Mouse (Mus musculus) heart, adult 2 months (tissue): ENCODE data around the gene Olfr1045. TPM values are rescaled to one million over a fixed set of nuclear protein-coding genes. Genes with fewer than 3 reads are reported as not detected.

ENCODE experiments used
- DNase-seq, 2 experiments: peaks; one replicate each; pipeline ENCODE4 v3.0.0; 2021
- H3K27ac ChIP-seq: fragments of 200-600 bp; 2 replicates; pipeline ENCODE4 v1.8.1; 2022
- H3K27me3 ChIP-seq: fragments of 200-500 bp; 2 replicates; pipeline ENCODE4 v1.6.1; 2012; ENCODE audit warnings: mild to moderate bottlenecking, low read length, inconsistent platforms, mixed read lengths; ENCODE audit not compliant: control insufficient read depth, insufficient read depth
- H3K36me3 ChIP-seq: fragments of 200-500 bp; 2 replicates; pipeline ENCODE4 v1.6.1; 2012; ENCODE audit warnings: low read length, inconsistent platforms; ENCODE audit not compliant: control insufficient read depth, insufficient read depth
- H3K4me1 ChIP-seq: fragments of 200-500 bp; 2 replicates; pipeline ENCODE4 v1.6.1; 2011; ENCODE audit warnings: low read length; ENCODE audit not compliant: control insufficient read depth, insufficient read depth
- H3K4me3 ChIP-seq: fragments of 200-600 bp; 2 replicates; pipeline ENCODE4 v1.8.1; 2022
- H3K79me2 ChIP-seq: fragments of 200-500 bp; replicated peaks from 2 replicates; pipeline ENCODE4 v1.6.1; 2012; ENCODE audit warnings: mild to moderate bottlenecking, inconsistent platforms, low read length, moderate library complexity, mixed read lengths; ENCODE audit not compliant: control insufficient read depth, insufficient read depth
- H3K9ac ChIP-seq: fragments of 200-500 bp; 2 replicates; pipeline ENCODE4 v1.6.1; 2012; ENCODE audit warnings: low read depth, mild to moderate bottlenecking, control low read depth, inconsistent platforms, low read length, mixed read lengths
- CTCF ChIP-seq: fragments of 200-600 bp; IDR thresholded peaks from 2 replicates; pipeline ENCODE4 v1.8.1; 2022; ENCODE audit warnings: antibody characterized with exemption, mild to moderate bottlenecking, moderate library complexity
- EP300 ChIP-seq: fragments of 200-500 bp; IDR thresholded peaks from 2 replicates; pipeline ENCODE4 v1.6.1; 2011; ENCODE audit warnings: low read depth, low read length, control low read depth; ENCODE audit not compliant: insufficient read depth
- POLR2A ChIP-seq: fragments of 200-500 bp; IDR thresholded peaks from 2 replicates; pipeline ENCODE4 v1.6.1; 2011; ENCODE audit warnings: mild to moderate bottlenecking, low read depth, low read length, control low read depth; ENCODE audit not compliant: insufficient read depth
- WGBS: fragments of 180-500 bp; shearing (Covaris S2); methylation state at CpG from one replicate; pipeline ENCODE4 v1.1.7; 2018; 5-methylcytosine and 5-hydroxymethylcytosine counted together
- intact Hi-C: fragments of 180-260 bp; cut with DNase I; formaldehyde crosslinking; loops from one replicate; pipeline ENCODE4 v1.15.1; 2025
- long read RNA-seq: library from polyadenylated mRNA; stranded (forward); transcript quantifications from one replicate; pipeline ENCODE4 v2.0.0, GENCODE M21; 2021
- polyA plus RNA-seq: library from polyadenylated mRNA; depleted of rRNA; stranded (reverse); fragments of >200 nt; gene quantifications from 2 replicates; pipeline ENCODE4 v1.2.3, GENCODE M21; 2012; rRNA removed
- total RNA-seq, 2 experiments: library from RNA; stranded (reverse); gene quantifications; 2 replicates each; pipeline ENCODE4 v1.2.3; 2021

Olfr1045 gene
- total RNA-seq: not detected
- not detected in 2 replicates for polyA plus RNA-seq
- long read RNA-seq: 0 reads

DNA sequence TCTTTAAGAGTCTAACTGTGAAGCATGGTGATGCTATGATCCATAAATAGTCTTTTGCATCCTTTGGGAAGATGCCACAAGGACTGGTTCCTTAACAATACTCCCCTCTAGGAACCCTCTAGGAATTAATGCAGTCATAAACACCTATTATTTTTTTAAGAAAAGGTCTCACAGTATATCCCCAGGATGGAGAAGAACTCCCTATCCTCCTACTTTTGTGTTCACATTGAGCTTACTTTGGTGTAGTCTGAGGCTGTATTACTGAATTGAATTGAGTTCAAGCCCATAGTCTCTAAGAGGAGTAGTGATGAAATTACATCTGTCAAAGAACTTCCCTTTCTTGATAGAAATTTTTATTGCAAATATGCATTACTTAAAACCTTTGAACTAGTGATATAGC, at the start of gene Olfr1045:
Gene Olfr1045, minus strand, starts transcription at position 101 of the 400 bp plus-strand sequence.
- H3K4me3 ChIP-seq: no peak within 1 kb of the TSS
- no peaks in the 10 kb centered on the region for H3K36me3 ChIP-seq
- no peak for TF ChIP-seq CTCF
- no peak for TF ChIP-seq POLR2A
- TF ChIP-seq EP300: no peak
- no peaks in the 10 kb centered on the region for H3K4me1 ChIP-seq
- no peaks in the 10 kb centered on the region for H3K79me2 ChIP-seq
- H3K27me3 ChIP-seq: no peaks in the 10 kb centered on the region
- intact Hi-C loops: no loop called here
- DNase-seq: no peak
- no peak within 1 kb of the TSS for H3K9ac ChIP-seq
- H3K27ac ChIP-seq: no peak within 1 kb of the TSS

DNA sequence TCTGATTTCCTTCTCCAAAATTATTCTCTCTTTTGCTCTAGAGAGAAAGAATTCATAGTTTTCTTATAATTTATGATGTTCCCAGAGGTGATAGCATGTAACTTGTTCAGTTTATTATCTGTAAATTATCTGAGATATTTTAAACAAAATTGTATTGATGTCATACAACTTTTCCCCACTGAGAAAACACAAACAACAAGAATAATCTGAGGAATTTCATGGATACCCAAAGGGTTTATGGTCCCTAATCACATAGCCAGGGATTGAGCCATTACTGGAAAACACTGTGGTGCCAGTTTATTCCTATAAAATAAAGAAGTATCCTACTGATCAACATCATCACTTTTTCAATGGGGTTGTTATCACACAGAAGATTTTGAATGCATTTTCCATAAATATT, 37.4 kb upstream of the Olfr1045 start, which contains the start of gene Olfr1048:
Gene Olfr1048, minus strand, starts transcription at position 101 of the 400 bp plus-strand sequence.
- no peak within 1 kb of the TSS for H3K4me3 ChIP-seq
- no peak for TF ChIP-seq POLR2A
- no peak for TF ChIP-seq EP300
- TF ChIP-seq CTCF: no peak

DNA sequence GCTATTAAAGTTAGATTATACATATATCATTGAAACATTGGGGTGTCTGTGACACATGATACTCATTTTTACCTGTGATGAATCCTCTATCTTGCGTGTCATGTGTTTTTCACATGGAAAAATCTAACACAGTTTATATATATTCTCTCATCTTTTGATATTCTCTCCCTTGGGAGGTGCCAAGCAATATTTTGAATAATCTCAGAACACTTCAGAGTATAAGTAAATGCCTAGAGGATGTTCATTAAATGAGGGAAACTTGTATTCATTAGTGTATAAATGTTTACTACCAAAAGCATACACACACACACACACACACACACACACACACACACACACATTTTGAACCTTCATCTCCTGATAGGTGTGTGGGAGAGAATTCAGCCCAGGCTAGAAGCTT, 28.5 kb upstream of the Olfr1045 start, which contains the start of gene Olfr1047:
Gene Olfr1047, minus strand, starts transcription at position 101 of the 400 bp plus-strand sequence.
- no peak within 1 kb of the TSS for H3K27ac ChIP-seq
- no peaks in the 10 kb centered on the region for H3K79me2 ChIP-seq
- no peak within 1 kb of the TSS for H3K9ac ChIP-seq
- TF ChIP-seq EP300 (no peak), POLR2A (no peak), CTCF (no peak)
- H3K27me3 ChIP-seq: no peaks in the 10 kb centered on the region
- intact Hi-C loops: no loop called here
- 79% methylated on average over 1 of the region's 1 CpGs for WGBS
- H3K36me3 ChIP-seq: no peaks in the 10 kb centered on the region
- no peak within 1 kb of the TSS for H3K4me3 ChIP-seq
- H3K4me1 ChIP-seq: no peaks in the 10 kb centered on the region
- DNase-seq: no peak

More for the DNA sequence above, 37.4 kb upstream of the Olfr1045 start, which contains the start of gene Olfr1048:
- Histone ChIP-seq H3K27ac (no peak within 1 kb of the TSS), H3K79me2 (no peaks in the 10 kb centered on the region), H3K36me3 (no peaks in the 10 kb centered on the region), H3K9ac (no peak within 1 kb of the TSS), H3K27me3 (no peaks in the 10 kb centered on the region), H3K4me1 (no peaks in the 10 kb centered on the region)
- no peak for DNase-seq
- intact Hi-C loops: no loop called here

DNA sequence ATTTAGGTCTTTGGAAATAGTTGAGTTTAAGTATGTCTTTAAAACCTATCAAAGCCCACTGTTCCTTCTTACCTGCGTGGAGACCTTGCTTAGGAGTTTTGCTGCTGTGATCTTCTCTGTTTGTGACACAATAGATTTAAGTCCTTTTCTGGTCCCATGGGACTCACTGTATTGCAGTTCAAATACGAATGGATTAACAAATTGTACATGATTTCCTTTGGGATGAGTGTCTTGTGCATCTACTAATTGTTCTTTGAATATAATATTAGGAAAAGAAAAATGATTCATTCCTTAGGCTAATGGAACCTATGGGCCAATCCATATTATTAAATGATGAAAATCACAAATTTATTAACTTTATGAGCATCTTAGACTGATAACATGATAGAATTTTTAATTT, 16.4 kb upstream of the Olfr1045 start, which contains the start of gene Olfr1046:
Gene Olfr1046, minus strand, starts transcription at position 101 of the 400 bp plus-strand sequence.
- intact Hi-C loops: no loop called here
- no peaks in the 10 kb centered on the region for H3K79me2 ChIP-seq
- no peaks in the 10 kb centered on the region for H3K27me3 ChIP-seq
- H3K27ac ChIP-seq: no peak within 1 kb of the TSS
- no peak within 1 kb of the TSS for H3K4me3 ChIP-seq
- 57% methylated on average over 2 of the region's 2 CpGs for WGBS
- no peak for DNase-seq
- H3K36me3 ChIP-seq: no peaks in the 10 kb centered on the region
- TF ChIP-seq POLR2A (no peak), CTCF (no peak), EP300 (no peak)
- H3K4me1 ChIP-seq: no peaks in the 10 kb centered on the region
- no peak within 1 kb of the TSS for H3K9ac ChIP-seq

DNA sequence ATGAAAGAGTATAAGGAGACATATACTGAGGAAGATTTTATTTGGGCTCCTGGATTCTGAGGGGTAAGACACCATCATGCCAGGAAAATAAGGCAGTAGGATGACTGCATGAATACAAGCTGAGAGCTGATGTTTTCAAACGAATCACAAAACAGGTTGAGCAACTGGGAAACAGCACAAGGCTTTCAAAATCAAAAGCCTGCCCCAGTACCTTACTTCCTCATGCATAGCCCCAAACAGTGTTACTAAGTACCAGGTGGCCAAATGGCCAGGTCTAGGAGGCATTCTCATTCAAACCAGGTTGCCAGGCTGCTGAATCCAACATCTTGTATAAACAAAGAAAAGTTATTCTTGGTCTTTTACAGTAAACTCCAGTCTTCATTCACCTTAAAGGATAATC, 6.9 kb downstream of the Olfr1045 start:
- TF ChIP-seq CTCF: no peak
- TF ChIP-seq EP300: no peak
- no peak for TF ChIP-seq POLR2A
- Histone ChIP-seq H3K79me2 (no peaks in the 10 kb centered on the region), H3K36me3 (no peaks in the 10 kb centered on the region), H3K4me1 (no peaks in the 10 kb centered on the region), H3K4me3 (no peak overlapping the region), H3K27ac (no peak overlapping the region), H3K9ac (no peak overlapping the region), H3K27me3 (no peaks in the 10 kb centered on the region)
- no peak for DNase-seq
- WGBS: 21% methylated on average over 1 of the region's 1 CpGs
- intact Hi-C loops: no loop called here

DNA sequence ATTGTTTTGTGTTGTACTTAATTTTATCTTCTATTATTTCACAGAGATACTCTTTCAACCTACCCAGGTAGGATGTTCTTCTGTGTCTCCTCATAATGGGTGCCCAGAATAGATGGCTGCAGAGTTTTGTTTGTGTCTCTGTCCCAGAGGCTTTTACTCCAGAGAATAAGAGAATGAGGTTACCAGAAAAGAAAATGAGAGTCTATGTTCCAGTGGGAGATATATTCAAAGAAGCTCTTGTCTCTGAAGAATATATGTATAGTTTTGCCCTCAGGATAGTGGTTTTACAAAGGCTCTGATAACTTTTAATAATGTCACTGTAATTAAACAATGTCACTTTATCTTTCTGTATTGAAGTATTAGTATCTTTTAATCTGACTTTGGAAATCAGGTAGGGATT, 17.2 kb downstream of the Olfr1045 start, which contains the start of gene Olfr52:
Gene Olfr52, minus strand, starts transcription at position 101 of the 400 bp plus-strand sequence.
- TF ChIP-seq POLR2A (no peak), EP300 (no peak), CTCF (no peak)
- Histone ChIP-seq H3K36me3 (no peaks in the 10 kb centered on the region), H3K79me2 (no peaks in the 10 kb centered on the region), H3K4me3 (no peak within 1 kb of the TSS), H3K27ac (no peak within 1 kb of the TSS), H3K27me3 (no peaks in the 10 kb centered on the region), H3K9ac (no peak within 1 kb of the TSS), H3K4me1 (no peaks in the 10 kb centered on the region)
- intact Hi-C loops: no loop called here
- DNase-seq: no peak
